Comparison of ENCODE assay signal across 16 mouse cellular contexts in the genomic region with DNA sequence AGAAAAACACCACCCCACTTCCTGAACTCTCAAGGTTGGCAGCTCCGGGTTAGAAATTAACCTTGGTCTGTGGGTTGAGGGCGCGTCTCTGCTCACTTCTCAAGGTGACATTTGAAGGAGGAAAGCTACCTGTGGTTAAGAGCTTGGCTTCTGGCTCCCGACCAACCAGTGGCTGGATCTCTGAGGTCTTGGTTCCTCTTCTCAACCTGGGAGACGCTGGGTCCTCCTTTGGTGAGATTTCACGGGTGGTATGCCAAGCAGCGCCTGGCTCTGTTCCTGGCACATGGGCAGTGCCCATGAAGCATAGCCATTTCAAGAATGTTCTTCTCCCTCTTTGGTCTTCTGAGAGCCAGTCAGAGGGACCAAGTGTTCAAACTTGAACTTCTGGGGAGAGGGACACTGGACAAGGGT. TPM values are rescaled to one million over a fixed set of nuclear protein-coding genes. Genes with fewer than 3 reads are reported as not detected.
DNase-seq lines count a peak whose midpoint lies in the region; ATAC-seq and TF ChIP-seq lines count a peak whose summit lies in the region.
"Had no signal": no experiment of that assay in that cellular context is flagged by ENCODE, and none has a peak within 500 bp of the region (broad histone marks: within the 10 kb centered on the region; RNA-seq: fewer than 3 reads in every experiment).

No protein-coding gene starts in this region.

- TF ChIP-seq EP300 in heart, adult 2 months (IDR thresholded peaks at IDR 0.05; ENCODE audit: insufficient read depth, low read depth, low read length) = no peak

- 68% methylated on average over 7 of the region's 7 CpGs for WGBS in heart, adult 2 months

- H3K27ac ChIP-seq in heart, adult 2 months = no peak overlapping the region; the same call in 1 of the 2 replicates
- H3K27ac ChIP-seq in gastrocnemius, adult 2 months = no peak overlapping the region
- H3K27ac ChIP-seq: embryonic facial prominence, embryonic 12.5 days; forebrain, embryonic 10.5 days; midbrain, embryonic 12.5 days; neural tube, embryonic 12.5 days had no signal

- peaks cover 13% of the 10 kb centered on the region for H3K4me1 ChIP-seq in heart, adult 2 months (ENCODE audit: control insufficient read depth, insufficient read depth, low read length)
- H3K4me1 ChIP-seq: embryonic facial prominence, embryonic 12.5 days; midbrain, embryonic 12.5 days; neural tube, embryonic 12.5 days had no signal

- intact Hi-C loops in heart, adult 2 months (cut with DNase I) = no loop called here
- intact Hi-C loops in gastrocnemius, adult 2 months (cut with DNase I) = no loop called here

- ATAC-seq in monocyte, adult 5-6 weeks (replicated peaks; ENCODE audit: insufficient number of reproducible peaks, low FRiP score, low TSS enrichment, poor library complexity, severe bottlenecking) = no peak

- H3K4me3 ChIP-seq in heart, adult 2 months = no peak overlapping the region
- H3K4me3 ChIP-seq in gastrocnemius, adult 2 months = no peak overlapping the region
- H3K4me3 ChIP-seq: embryonic facial prominence, embryonic 12.5 days; forebrain, embryonic 10.5 days; midbrain, embryonic 12.5 days; neural tube, embryonic 12.5 days had no signal

- H3K79me2 ChIP-seq in heart, adult 2 months (replicated peaks; ENCODE audit: control insufficient read depth, insufficient read depth, low read length) = no peaks in the 10 kb centered on the region

- H3K36me3 ChIP-seq in heart, adult 2 months (ENCODE audit: control insufficient read depth, insufficient read depth, low read length) = no peaks in the 10 kb centered on the region
- H3K36me3 ChIP-seq: midbrain, embryonic 12.5 days; neural tube, embryonic 12.5 days had no signal

- H3K27me3 ChIP-seq in heart, adult 2 months (ENCODE audit: control insufficient read depth, insufficient read depth, low read length) = no peaks in the 10 kb centered on the region
- H3K27me3 ChIP-seq: embryonic facial prominence, embryonic 12.5 days; midbrain, embryonic 12.5 days; neural tube, embryonic 12.5 days had no signal

- H3K9ac ChIP-seq in heart, adult 2 months (ENCODE audit: low read depth, low read length) = no peak overlapping the region
- H3K9ac ChIP-seq: embryonic facial prominence, embryonic 12.5 days; midbrain, embryonic 12.5 days; neural tube, embryonic 12.5 days had no signal

- peak; percentile 32 to 34 for DNase-seq in heart, adult 2 months
- no peak for DNase-seq in heart, adult 9 months (ENCODE audit: low spot score in 2 of 2)
- DNase-seq in CD4-positive helper T cell, adult 2 months (ENCODE audit: low read depth, low spot score) = peak; percentile 35
- peak; percentile 59 for DNase-seq in kidney, postnatal 10 days
- DNase-seq in lung, postnatal 25 days (ENCODE audit: low spot score) = peak; percentile 88
- no peak for DNase-seq in gastrocnemius, adult 2 months
- no peak for DNase-seq in frontal cortex, adult 2 months (ENCODE audit: extremely low spot score in 1 of 2, low spot score in 1 of 2)
- DNase-seq: adrenal gland, postnatal 25 days; cerebellum, postnatal 25 days; heart, postnatal 10 days; liver had no signal

- TF ChIP-seq POLR2A in heart, adult 2 months (IDR thresholded peaks at IDR 0.05; ENCODE audit: insufficient read depth, low read depth, low read length) = no peak

- TF ChIP-seq CTCF in heart, adult 2 months (IDR thresholded peaks at IDR 0.05) = no peak
- TF ChIP-seq CTCF in gastrocnemius, adult 2 months (IDR thresholded peaks at IDR 0.05) = no peak

RNA-seq across cellular contexts. Expression of a gene that starts 32.1 kb away (rescaled TPM):
- 1 to 10 TPM; 3.2 to 4.0 TPM for total RNA-seq in heart, adult 2 months (2021)
- polyA plus RNA-seq in heart, adult 2 months (2012; rRNA removed) = 5.9 and 6.2 TPM in 2 replicates
- 1 to 10 TPM; 1.4 to 2.1 TPM for total RNA-seq in gastrocnemius, adult 2 months (2021)
- 0.38 to 2.4 TPM (median 0.85 TPM) in 3 replicates for total RNA-seq in monocyte, adult 5-6 weeks (2017)
- polyA plus RNA-seq in frontal cortex, adult 2 months (2012; rRNA removed) = 24.2 and 25.6 TPM in 2 replicates

RNA-seq across cellular contexts. Expression of a gene that starts 55.5 kb away (rescaled TPM):
- 10 to 100 TPM; 47.6 to 64.9 TPM for total RNA-seq in heart, adult 2 months (2021)
- polyA plus RNA-seq in heart, adult 2 months (2012; rRNA removed) = 102 and 118 TPM in 2 replicates
- total RNA-seq in gastrocnemius, adult 2 months (2021) = 10 to 100 TPM; 26.6 to 34.6 TPM
- total RNA-seq in monocyte, adult 5-6 weeks (2017) = 8.7 to 21.2 TPM (median 12.2 TPM) in 3 replicates
- 92.3 and 101 TPM in 2 replicates for polyA plus RNA-seq in frontal cortex, adult 2 months (2012; rRNA removed)

Comparison
In these comparisons a context has a peak if more than half of its experiments do, and no peak if none do; other contexts are left out.
1. DNase-seq: peak in heart, adult 2 months (2 of 2), CD4-positive helper T cell, adult 2 months (single experiment), kidney, postnatal 10 days (single experiment) and lung, postnatal 25 days (single experiment); none in heart, adult 9 months (0 of 2), gastrocnemius, adult 2 months (single experiment) and frontal cortex, adult 2 months (0 of 2).